Mouse (Mus musculus) spleen, postnatal 36 days (tissue): Measurements from ENCODE around the gene Ddah2.

Source experiments
- DNase-seq, 2 experiments: peaks; one replicate each; pipeline ENCODE4 v3.0.0; 2022; ENCODE audit warnings: low spot score in 2 of 2, mixed read lengths in 1 of 2

The Ddah2 gene

DNA sequence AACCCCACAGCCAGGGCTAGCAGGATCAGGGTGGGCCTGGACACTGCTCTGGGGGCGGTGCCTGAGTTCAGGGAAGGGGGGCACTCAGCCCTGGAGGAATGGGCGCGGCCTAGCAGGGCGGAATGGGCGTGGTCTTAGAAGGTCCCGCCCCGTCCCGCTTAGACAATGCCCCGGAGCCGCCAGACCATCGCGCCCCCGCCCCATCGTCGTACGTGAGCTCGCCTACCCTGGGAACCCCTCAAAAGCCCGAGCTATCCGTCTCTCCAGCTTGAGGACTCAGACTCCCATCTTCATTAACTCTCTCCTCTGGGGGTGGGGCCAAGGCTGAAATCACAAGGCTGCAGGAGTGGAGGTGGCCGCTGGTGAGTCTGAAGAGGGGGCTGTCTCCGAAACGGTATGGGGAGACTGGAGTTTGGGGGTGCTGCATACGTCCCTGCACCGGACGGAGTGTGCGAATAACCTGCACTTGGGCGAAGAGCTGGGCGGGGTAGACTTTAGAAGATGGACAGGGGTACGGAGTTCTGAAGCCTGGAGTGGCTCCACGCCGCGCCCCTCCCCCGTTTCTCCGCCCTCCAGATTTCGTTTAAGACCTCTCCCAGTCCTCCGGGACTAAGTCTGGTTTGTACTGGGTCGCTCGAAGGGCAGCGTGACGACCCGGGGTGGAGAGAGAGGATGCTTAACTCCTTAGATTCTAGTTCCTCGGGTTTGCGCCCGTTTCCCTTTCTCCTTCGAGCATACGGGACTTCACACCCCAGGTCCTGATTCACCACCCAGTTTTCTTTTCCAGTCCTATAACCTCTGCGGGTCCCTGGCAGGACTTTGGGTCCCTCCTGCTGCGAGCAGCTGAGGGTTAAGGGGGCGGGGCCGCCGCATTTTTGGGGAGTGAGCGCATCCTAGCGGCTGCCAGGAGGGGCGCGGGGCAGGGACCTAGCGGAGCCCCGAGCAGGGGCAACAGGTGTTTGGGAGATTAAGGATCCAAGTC lies at the start of gene Ddah2:
Gene Ddah2, plus strand, starts transcription at position 125 of the 982 bp plus-strand sequence.
- peak; percentile 78 to 81 for DNase-seq

DNA sequence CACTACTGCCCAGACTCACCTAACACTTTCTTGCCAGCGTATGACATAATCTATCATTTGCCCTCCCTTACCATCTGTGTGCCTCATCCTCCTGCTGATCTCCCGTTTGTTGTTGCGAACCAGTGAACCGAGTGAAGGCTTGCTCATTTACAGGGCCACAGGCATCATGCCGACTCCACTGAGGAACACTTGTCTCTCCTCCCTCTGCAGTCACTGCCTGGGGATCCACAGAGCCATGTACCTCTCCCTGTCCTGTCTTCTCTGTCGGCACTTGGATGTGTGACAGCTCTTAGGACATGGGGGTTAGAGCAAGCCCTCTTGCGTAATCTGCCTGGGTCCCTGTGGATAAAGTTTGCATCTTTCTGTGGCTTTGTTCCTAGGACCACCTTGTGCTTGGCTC lies 49.2 kb upstream of the Ddah2 start:
- no peak for DNase-seq

DNA sequence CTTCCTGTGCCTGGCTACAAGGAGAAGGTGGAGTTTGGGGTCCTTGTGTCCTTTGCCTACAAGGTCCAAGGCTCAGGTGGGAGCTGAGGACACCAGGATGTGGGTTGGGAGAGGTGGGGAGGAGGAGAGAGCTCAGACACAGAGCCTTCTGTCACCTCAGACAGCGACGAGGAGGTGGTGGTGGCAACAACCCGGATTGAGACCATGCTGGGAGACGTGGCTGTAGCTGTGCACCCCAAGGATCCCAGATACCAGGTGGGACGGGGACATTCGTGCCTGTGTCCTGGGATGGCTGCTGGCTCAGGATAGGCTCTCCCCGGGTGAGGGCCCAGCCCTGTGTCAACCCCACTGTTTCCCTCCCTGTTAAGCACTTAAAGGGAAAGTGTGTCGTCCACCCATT lies 47.4 kb upstream of the Ddah2 start:
- DNase-seq, result no peak

DNA sequence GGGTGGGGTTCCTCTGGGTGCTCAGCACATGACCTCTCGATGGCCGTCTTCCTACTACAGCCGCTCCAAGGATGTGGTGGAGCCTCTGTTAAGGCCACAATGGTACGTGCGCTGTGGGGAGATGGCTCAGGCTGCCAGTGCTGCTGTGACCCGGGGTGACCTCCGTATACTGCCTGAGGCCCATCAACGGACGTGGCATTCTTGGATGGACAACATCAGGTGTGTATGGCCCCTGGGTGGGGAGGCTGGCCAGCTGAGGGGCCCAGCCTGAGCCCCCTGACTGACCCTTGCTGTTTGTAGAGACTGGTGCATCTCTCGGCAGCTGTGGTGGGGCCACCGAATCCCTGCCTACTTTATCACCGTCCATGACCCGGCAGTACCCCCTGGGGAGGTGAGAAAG lies 46.4 kb upstream of the Ddah2 start:
- DNase-seq, result no peak

DNA sequence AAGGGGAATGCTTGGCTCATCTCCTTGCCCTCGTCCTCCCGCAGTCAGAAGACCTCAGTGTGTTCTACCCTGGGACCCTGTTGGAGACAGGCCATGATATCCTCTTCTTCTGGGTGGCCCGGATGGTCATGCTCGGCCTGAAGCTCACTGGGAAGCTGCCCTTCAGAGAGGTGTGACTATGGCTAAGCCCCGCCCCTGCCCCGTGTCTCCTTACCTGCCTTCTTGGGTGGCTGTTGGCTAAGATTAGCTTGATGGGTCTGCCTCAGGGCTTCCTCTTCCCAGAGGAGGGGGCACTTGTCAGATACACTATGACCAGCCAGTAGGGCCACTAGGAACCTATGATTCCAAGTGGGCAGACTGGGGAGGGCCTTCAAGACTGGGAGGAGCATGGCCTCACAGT lies 45.6 kb upstream of the Ddah2 start:
- no peak for DNase-seq

DNA sequence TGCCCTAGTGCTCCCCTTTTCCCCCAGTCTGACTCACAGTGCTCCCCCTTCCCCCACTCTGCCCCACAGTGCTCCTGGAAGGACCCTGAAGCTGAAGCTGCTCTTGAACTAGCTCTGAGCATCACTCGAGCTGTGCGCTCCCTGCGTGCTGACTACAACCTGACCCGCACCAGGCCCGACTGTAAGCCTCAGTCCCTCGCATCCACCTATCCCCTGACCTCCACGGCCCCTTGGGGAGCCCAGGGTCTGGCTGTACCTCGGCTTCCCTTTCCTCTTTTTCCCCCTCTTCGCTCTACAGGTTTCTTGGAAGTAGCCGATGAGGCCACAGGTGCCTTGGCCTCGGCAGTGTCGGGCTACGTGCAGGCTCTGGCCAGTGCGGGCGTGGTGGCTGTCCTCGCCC lies 43.5 kb upstream of the Ddah2 start:
- DNase-seq, result no peak

DNA sequence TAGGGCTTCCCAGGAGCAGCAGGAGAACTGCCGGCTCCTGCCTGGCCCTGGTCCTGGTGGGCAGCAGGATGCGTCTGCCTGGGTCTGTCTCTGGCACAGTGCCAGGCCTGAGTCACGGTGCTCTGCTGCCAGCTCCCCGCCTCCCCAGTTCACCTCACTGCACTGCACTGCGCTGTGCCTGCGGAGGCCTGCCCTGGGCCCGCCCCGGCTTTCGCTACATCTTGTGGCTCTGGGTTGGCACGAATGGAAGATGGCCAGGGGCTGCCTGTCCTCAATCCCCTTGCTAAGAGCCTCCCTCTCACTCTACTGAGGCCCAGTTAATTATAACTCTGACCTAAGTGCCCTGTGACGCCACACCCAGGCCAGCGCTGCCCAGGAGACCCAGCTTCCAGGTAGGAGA lies 42.5 kb upstream of the Ddah2 start, which contains the start of gene Vwa7:
Gene Vwa7, plus strand, starts transcription at position 204 of the 400 bp plus-strand sequence.
- DNase-seq, result no peak

DNA sequence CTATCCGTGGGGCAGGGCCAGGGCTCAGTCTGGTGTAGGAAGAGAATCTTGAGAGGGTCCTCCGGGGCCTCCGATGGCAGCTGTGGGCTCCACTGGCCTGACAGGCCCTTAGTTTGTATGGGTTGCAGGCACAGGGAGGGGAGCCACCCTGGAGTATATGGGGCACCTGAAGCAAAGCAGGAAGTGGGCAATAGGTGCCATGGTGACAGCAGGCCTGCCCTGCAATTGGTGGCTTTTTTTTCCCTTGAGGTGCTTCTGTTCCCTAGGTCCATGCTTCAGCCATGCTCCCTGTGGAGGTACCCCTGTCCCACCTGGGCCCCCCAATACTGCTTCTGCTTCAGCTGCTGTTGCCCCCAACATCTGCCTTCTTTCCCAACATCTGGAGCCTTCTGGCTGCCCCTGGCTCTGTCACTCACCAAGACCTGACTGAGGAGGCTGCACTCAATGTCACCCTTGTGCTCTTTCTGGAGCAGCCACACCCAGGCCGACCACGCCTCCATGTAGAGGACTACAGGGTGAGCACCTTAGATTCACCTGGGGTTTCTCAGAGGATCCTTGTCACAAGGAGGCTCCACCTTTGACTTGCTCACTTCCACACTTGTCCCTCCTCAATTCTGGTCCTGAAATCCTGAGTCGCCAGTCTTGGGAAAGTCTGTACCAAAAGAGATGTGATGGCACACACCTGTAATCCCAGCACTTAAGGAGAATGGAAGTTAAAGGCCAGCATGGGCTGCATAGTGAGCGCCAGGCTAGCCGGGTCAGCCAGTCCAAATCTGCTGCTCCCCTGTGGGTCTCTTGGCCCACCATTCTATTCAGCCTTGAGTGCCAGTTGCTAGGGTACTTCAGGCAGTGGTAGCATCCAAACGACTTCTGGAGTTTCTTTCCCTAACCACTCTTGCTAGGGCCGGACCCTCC lies 41.8 kb upstream of the Ddah2 start:
- no peak for DNase-seq

DNA sequence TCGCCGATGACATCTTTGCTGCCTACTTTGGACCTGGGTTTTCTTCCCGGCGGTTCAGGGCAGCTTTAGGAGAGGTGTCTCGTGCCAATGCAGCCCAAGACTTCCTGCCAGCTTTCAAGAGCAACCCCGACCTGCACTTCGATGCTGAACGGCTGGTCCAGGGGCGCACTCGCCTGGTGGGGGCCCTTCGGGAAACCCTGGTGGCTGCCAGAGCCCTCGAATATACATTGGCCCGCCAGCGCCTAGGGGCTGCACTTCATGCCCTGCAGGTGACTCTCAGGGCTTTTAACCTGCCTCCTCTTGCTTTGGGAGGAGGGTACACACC lies 41.2 kb upstream of the Ddah2 start:
- no peak for DNase-seq

DNA sequence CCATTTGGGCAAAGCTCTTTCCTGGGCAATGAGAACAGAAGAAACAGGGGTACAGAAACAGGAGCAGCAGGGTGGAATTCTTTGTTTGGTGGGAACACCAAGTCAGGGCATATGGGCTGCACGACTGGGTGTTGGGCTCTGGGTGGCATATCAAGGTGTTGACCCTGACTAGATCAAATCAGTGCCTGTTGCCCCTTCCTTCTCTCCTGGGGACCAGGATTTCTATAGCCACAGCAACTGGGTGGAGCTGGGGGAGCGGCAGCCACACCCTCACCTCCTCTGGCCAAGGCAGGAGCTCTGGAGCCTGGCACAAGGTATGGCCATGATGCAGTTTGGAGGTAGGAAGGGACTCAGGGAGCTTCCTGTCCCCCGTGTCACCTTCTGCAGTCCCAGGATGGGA lies 40.7 kb upstream of the Ddah2 start:
- DNase-seq, result no peak

DNA sequence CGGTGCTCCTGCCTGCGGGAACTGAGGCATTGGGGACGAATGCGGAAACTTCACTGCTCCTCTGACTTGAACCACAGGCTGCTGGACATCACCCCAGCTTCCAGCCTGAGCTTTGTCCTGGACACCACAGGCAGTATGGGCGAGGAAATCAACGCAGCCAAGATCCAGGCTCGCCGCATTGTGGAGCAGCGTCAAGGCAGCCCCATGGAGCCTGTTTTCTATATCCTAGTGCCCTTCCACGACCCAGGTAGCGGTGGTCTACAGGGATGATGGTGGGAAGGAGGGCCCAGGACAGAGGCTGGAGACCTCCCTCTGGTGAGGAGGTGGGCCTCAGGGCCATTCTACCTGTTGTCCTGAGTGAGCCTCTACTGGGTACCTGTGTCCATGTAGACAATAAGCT lies 38.9 kb upstream of the Ddah2 start:
- DNase-seq, result no peak

DNA sequence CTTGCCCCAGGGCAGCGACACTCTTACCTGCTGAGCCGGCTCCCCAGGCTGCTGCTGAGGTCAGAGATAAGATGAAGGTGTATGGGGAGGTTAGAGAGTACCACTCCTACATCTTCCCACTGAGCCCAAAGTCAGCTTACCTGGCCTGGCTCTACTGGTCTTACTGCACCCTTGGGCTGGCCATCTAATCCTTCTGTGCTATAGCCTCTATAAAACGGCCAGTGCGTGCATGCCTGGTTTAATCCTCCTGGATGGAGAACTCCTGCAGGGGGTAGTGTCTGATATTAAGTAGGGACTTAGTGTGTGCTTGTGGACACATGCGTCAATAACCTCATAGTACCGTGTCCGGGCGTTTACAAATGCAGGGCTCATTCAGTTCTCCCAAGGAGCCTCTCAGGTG lies 38.3 kb upstream of the Ddah2 start:
- no peak for DNase-seq

DNA sequence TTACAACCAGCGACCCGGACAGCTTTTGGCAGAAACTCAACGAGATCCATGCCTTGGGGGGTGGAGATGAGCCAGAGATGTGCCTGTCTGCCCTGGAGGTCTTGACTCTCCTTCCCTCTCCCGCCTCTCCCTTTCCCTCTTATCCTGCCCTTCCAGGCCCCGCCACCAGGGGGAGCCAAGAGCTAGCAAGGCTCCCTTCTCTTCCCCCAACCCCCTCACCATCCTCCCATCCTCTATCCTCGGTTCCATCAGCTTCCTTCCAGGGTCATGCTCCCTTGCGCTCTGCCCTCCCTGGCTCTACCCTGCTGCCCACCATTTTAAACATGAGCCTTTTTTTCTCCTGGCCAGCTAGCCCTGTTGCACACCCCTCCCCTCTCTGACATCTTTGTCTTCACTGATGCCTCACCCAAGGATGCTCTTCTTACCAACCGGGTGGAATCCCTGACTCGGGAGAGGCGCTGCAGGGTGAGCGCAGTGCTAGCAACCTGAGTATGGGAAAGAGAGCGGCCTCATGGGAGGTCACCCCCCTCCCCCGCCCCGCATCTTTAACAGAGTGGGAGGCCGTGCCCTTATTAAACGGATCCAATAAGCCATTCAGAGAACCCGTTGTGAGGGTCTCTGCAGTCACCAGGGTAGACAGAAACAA lies 37.5 kb upstream of the Ddah2 start:
- peak; percentile 74 to 78 for DNase-seq

DNA sequence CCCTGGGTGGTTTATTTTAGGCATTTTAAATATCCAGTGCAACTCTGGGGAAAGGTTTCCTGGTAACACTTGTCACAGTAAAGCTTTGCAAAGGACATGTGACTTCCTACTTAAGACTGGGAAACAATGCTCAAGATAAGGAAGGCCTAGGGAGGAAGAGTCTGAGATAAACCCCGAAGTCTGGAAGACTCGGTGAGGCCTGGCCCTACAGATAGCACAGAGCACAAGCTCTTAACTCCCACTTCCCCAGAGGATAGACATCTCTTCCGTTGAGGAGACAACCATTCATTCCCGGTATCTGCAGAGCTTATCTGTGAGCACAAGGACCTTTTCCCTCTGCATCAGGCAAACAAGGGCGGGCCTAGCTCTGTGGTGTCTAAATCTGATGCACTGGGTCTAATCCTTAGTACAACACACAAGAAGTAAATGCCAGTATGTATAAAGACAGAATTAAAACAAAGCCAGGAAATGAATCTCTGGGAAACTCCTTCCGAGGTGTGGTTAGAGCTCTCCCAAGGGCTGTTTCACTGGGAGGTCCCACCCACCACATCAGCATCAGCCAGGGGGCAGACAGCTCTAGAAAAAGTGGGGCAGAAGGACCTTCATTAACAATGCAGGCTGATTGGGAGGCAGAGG lies 36.9 kb upstream of the Ddah2 start:
- no peak for DNase-seq

DNA sequence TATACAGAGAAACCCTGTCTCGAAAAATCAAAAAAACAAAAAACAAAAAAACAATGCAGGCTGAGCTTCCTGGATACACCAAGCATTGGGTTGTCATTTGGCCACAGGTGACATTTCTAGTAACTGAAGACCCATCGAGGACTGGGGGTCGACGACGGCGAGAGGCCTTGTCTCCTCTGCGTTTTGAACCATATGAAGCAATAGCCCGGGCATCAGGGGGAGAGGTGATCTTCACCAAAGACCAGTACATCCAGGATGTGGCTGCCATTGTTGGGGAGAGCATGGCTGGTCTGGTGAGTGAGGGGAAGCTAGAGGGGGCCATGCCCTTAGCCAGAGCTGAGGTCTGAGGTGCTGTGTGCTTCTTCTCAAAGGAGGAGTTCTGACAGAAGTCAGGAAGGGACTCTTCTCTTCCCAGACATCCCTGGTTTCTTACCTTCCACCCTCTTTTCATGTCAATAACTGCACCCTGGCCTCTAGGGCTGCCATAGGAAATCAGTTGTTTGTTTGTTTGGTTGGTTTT lies 36.2 kb upstream of the Ddah2 start:
- DNase-seq, result no peak

DNA sequence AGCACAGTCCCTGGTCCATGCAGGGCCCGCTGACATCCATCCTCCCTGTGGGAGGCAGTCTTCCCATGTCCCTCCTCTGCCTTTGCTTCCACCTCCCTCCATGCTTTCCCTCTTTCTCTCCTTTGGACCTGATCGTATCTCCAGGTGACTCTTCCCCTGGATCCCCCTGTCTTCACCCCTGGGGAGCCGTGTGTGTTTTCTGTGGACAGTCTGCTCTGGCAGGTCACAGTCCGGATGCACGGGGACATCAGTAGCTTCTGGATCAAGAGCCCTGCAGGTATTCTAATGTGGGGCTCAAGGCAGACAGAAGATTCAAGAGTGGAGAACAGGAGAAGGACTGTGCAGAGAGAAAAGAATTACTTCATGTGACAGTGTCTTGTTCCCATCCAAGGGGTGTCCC lies 35.6 kb upstream of the Ddah2 start:
- DNase-seq, result no peak

DNA sequence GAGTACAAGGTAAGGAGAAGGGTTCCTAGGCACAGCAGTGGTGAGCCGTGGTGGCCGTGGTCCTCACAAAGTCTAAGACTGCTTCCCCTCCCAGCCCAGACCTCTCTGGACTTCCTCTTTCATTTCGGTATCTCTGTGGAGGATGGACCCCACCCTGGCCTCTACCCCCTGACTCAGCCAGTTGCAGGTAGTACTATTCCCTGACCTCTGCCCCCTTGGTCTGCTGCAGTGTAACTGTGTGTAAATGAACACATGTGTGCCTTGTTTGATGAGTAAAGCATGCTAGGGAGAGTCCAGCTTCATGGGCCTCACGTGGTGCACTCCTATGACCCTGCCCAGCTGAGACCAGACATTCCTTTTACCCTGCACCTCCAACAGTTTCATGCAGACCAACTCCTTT lies 35.1 kb upstream of the Ddah2 start:
- DNase-seq, result peak; percentile 54 to 60

DNA sequence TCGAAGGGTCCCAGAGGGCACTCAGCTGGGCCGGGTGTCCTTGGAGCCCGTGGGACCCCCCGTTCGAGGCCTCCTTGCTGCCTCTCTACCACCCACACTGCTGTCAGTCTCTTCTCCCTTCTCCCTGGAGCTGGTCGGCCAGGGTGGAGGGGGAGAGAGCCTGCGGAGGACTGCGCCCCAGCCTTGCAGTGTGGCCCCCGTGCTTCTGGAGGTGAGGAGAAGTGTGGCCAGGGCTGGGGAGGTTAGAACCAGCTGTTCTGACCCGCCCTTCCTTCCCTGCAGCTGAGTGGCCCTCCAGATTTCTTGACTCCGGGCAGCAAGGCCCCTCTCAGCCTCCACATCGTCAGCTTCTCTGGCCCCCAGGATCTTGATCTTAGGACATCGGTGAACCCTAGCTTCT lies 34.6 kb upstream of the Ddah2 start:
- no peak for DNase-seq

DNA sequence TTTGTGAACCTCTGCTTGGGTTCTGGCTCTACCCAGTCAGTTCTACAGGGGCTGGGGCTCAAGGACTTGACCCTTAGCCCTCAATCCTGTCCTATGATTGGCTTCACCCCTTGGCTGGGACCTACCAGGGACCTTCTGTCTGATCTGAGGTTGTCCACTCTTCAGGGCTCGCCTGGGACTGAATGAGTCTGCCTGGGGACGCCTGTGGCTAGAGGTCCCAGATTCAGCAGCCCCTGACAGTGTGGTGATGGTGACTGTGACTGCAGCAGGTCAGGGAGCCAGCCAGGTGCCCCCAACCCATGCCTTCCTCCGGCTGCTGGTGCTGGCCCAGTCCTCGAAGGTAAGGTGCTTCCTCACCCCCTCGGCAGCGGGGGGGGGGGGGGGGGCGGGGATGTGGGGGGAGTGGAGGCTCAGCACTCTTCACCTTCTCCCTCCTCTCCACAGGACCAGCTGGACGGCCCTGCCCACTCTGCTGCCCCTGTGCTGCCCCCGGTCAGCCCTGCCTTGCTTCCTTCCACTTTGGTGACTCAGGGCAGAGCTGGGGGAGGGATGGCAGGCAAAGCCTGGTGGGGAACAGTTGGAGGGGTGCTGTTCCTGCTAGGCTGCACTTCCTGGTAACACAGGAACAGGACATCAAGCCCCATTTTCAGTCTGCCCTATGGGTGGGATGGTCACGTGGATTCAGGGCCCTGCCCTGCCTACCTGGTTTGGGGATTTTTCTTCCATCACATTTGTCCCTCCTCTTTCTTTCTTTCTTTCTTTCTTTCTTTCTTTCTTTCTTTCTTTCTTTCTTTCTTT lies 33.9 kb upstream of the Ddah2 start:
- no peak for DNase-seq

DNA sequence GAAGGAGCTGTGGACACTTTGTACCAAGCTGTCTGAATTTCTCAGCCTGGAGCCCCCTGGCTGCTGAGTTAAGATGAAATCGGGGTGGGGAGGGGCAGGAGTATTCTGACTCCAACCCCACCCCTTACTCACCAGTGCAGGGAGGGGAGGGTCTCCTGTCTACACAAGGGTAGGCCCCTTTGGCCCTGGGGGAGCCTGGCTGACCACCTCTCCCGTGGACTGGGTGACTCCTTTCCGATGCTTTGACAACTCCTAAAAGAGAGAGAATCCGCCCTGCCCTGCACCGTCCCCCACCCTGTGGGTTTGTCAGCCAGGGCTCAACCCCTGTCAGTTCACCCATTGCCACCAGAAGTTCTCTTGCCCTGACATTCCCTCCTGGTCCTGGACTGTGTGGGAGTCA lies 32.6 kb upstream of the Ddah2 start:
- DNase-seq, result no peak
